Mouse (Mus musculus) retina, postnatal 1 day (tissue): ENCODE data around the gene Mcpt9.
"Not testable (repeated sequence)": the region's sequence is repeated elsewhere in the genome, so short reads cannot be mapped to it uniquely, and the experiment has no call there.

ENCODE experiments used
- DNase-seq: peaks from one replicate; pipeline ENCODE4 v3.0.0-alpha.2; 2012

Mcpt9 gene

DNA sequence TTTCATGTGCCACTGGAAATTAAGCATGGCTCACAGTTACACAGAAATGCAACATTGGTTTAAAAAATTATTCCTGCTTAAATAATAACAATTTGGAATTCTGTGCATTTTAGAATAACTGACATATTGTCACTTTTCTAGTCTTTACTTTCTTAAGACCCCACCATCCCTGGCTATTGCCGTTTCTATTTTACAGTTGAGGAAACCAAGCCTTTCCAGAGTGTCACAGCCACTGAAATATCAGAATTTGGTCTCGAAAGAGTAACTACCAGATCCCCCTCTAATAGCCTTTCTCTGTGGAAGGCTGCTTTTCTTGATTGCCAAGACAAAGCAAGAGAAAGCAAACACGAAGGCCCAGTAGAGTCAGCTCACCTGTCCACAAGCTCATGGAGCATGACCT is at the start of gene Mcpt9:
TSS of gene Mcpt9 (minus strand) at position 101 of the 400 bp plus-strand sequence.
- DNase-seq = not testable (repeated sequence)

- DNase-seq = not testable (repeated sequence)
Observed at GRCm38 (mm10) chr14:56062213-56062612, 31.9 kb upstream of the Mcpt9 start, which contains the start of gene Mcpt4. TSS of gene Mcpt4 (minus strand) at chr14:56062313.

GRCm38 (mm10) chr14:56057722-56058121 is 27.4 kb upstream of the Mcpt9 start:
- DNase-seq = no peak

DNA sequence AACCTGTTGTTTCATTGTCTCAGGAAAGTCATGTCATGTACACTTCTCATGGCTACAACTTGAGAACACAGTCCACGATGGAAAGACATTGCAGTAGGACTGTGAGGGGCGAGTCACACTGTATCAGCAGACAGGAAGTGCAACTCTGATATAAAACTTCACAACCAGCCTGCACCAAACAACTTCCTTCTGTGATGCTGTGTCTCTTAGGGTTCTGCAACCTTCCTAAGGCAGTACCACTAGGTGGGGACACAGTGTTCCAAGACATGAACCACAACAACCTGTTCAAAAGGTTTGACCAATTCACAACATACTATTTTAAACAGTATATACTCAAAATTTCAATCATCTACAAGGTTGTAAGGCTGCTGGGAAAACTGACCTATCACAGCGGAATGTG is 25.1 kb upstream of the Mcpt9 start:
- no peak for DNase-seq

DNA sequence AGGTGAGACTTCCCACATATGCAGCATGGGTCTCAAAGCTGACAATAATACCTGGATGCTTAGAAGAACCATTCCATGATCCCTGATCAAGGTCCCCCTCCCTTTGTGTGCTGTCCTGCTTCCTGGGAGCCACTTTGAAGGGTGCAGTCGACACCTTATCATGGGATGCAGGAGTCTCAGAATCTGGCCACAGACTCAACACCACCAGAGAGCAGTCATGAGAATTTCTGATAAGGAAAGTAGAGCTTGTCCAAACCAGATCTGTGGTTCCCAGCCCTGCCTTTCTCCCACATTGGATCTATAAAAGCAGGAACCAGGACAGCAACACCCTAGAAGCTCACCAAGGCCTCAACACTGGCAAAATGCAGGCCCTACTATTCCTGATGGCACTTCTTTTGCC is 11.5 kb upstream of the Mcpt9 start, which contains the start of gene Mcpt2:
TSS of gene Mcpt2 (plus strand) at position 250 of the 400 bp plus-strand sequence.
- not testable (repeated sequence) for DNase-seq

DNA sequence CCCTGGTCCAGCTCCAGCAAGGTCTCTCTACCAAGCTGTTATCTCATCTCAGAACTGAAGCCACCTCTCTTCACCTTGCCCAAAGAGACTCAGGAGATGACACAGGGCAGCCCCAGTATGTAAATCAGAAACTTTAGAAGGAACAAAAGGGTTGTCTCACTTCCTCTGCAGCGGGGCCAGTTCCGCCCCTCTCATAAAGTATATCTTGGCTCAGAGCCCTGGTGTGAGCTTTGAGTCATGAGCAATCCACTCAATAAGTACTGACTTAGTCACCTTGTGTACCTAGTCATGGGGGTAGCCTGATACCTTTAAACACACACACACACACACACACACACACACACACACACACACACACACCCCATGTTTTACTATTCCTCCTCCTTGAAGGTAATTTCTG is 4.1 kb upstream of the Mcpt9 start:
- DNase-seq = no peak

- not testable (repeated sequence) for DNase-seq
Observed at GRCm38 (mm10) chr14:56021305-56021704, 9.0 kb downstream of the Mcpt9 start.

DNA sequence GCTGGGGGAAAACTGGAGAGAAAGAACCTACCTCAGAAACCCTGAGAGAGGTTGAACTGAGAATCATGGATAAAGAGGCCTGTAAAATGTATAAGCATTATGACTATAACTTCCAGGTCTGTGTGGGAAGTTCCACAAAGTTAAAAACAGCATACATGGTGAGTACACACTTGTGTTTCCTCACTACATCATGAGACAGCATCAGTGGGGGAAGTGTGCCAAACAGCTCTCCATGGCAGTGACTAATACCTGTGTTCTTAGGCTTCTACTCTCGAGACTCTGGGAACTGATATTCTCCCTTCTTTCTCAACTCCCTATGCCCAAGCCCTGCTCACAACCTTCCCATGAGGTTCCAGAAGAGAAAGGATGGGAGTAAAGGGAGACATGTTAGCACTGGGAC is 10.8 kb downstream of the Mcpt9 start:
- DNase-seq = no peak

DNA sequence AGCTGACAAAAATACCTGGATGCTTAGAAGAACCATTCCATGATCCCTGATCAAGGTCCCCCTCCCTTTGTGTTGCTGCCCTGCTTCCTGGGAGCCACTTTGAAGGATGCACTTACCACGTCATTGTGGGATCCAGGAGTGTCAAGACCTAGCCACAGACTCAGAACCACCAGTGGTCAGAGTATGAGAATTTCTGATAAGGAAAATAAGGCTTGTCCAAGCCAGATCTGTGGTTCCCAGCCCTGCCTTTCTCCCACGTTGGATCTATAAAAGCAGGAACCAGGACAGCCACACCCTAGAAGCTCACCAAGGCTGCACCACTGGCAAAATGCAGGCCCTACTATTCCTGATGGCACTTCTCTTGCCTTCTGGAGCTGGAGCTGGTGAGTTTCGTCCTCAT is 12.6 kb downstream of the Mcpt9 start, which contains the start of gene Mcpt1:
TSS of gene Mcpt1 (plus strand) at position 301 of the 400 bp plus-strand sequence.
- DNase-seq = not testable (repeated sequence)

- no peak for DNase-seq
Observed at GRCm38 (mm10) chr14:56013924-56014323, 16.4 kb downstream of the Mcpt9 start.

DNA sequence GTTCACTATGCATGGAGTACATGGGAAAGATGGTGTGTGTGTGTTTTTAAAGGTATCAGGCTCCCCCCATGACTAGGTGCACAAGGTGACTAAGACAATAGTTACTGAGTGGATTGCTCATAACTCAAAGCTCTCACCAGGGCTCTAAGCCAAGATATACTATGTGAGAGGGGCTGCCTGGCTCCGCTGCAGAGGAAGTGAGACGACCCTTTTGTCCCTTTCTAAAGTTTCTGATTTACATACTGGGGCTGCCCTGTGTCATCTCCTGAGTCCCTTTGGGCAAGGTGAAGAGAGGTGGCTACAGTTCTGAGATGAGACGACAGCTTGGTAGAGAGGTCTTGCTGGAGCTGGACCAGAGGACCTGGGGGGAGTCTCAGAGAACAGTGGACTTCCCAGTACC is 17.1 kb downstream of the Mcpt9 start:
- no peak for DNase-seq

- not testable (repeated sequence) for DNase-seq
Observed at GRCm38 (mm10) chr14:55987464-55987863, 42.8 kb downstream of the Mcpt9 start.
